Mouse (Mus musculus): ENCODE results near the gene Ephb1. TPM values are rescaled to one million over a fixed set of nuclear protein-coding genes. Genes with fewer than 3 reads are reported as not detected.
A peak's percentile ranks its signal among the peaks of the same experiment; 100 is the strongest.

Ephb1 gene
- polyA plus RNA-seq, 1 experiment from 2014 or later: 23.0 TPM

- Histone ChIP-seq H3K27me3 (peaks cover 54% of the 10 kb centered on the region), H3K9me3 (replicated peaks) (no peaks in the 10 kb centered on the region), H3K27ac (peak overlapping the region; percentile 81), H3K36me3 (ENCODE audit: poor library complexity, severe bottlenecking) (0 out of 2 replicates have a peak, but pooled peaks cover 4% of the 10 kb centered on the region), H3K9ac (no peak overlapping the region), H3K4me1 (peaks cover 60% of the 10 kb centered on the region), H3K4me3 (no peak overlapping the region), H3K4me2 (peak overlapping the region; percentile 11)
- ATAC-seq: no peak; the same call in 1 of the 2 replicates
- WGBS: 0% methylated on average over 1 of the region's 1 CpGs
Observed at GRCm38 (mm10) chr9:102212036-102212383, 142.5 kb downstream of the Ephb1 start.

- peaks cover 53% of the 10 kb centered on the region for H3K27me3 ChIP-seq
Observed at GRCm38 (mm10) chr9:102211296-102212035, 143.0 kb downstream of the Ephb1 start.

DNA sequence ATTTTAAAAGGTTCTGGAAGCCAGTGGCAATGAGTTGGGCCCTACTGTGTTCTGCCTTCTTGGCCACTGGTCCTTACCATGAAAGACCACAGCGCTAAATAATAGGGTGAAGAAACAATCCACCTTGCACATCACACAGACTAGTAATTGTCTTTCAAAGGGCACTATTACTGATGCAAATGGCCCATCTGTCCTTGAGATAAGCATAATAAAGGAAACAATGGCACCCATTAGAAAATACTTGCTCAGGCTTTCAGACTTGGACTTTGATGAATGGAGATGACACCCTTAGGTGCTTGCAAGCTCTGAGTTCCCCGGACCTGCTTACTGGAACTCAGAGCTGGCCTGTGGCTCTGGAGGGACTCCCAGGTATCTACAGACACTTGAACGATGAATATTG lies 149.0 kb downstream of the Ephb1 start:
- H3K36me3 ChIP-seq (ENCODE audit: poor library complexity, severe bottlenecking): 0 out of 2 replicates have a peak, but pooled peaks cover 4% of the 10 kb centered on the region
- 73% methylated on average over 3 of the region's 3 CpGs for WGBS
- H3K27me3 ChIP-seq: peaks cover 20% of the 10 kb centered on the region
- no peaks in the 10 kb centered on the region for H3K9me3 ChIP-seq (replicated peaks)
- H3K9ac ChIP-seq: no peak overlapping the region
- no peak overlapping the region for H3K4me3 ChIP-seq
- ATAC-seq: no peak
- peaks cover 3% of the 10 kb centered on the region for H3K4me1 ChIP-seq
- no peak overlapping the region for H3K27ac ChIP-seq
- H3K4me2 ChIP-seq: no peak overlapping the region

More at GRCm38 (mm10) chr9:102211296-102212035, 143.0 kb downstream of the Ephb1 start:
- H3K36me3 ChIP-seq (ENCODE audit: poor library complexity, severe bottlenecking): 0 out of 2 replicates have a peak, but pooled peaks cover 4% of the 10 kb centered on the region
- H3K9me3 ChIP-seq (replicated peaks): no peaks in the 10 kb centered on the region
- H3K4me3 ChIP-seq: no peak overlapping the region
- H3K27ac ChIP-seq: peak overlapping the region; percentile 81
- H3K4me1 ChIP-seq: peaks cover 54% of the 10 kb centered on the region
- no peak overlapping the region for H3K9ac ChIP-seq
- H3K4me2 ChIP-seq: peak overlapping the region; percentile 11
- ATAC-seq: peak; percentile 97
- WGBS: 2% methylated on average over 10 of the region's 10 CpGs

GRCm38 (mm10) chr9:102201867-102202266 lies 152.6 kb downstream of the Ephb1 start:
- peak; percentile 69; the same call in 1 of the 2 replicates for ATAC-seq
- H3K9me3 ChIP-seq (replicated peaks): no peaks in the 10 kb centered on the region
- no peak overlapping the region for H3K4me2 ChIP-seq
- no peak overlapping the region for H3K4me3 ChIP-seq
- peaks cover 16% of the 10 kb centered on the region; the same call in 1 of the 2 replicates for H3K4me1 ChIP-seq
- H3K36me3 ChIP-seq (ENCODE audit: poor library complexity, severe bottlenecking): no peaks in the 10 kb centered on the region
- H3K27me3 ChIP-seq: peaks cover 6% of the 10 kb centered on the region
- H3K27ac ChIP-seq: no peak overlapping the region
- 59% methylated on average over 5 of the region's 5 CpGs for WGBS
- no peak overlapping the region for H3K9ac ChIP-seq

- peaks cover 52% of the 10 kb centered on the region for H3K4me1 ChIP-seq
- no peak overlapping the region for H3K4me2 ChIP-seq
- no peak for ATAC-seq
- no peaks in the 10 kb centered on the region for H3K9me3 ChIP-seq (replicated peaks)
- no peak overlapping the region for H3K27ac ChIP-seq
- H3K27me3 ChIP-seq: peaks cover 17% of the 10 kb centered on the region
- H3K9ac ChIP-seq: no peak overlapping the region
- WGBS: 96% methylated on average over 6 of the region's 6 CpGs
- H3K4me3 ChIP-seq: no peak overlapping the region
- peaks cover 11% of the 10 kb centered on the region; the same call in 1 of the 2 replicates for H3K36me3 ChIP-seq (ENCODE audit: poor library complexity, severe bottlenecking)
Observed at GRCm38 (mm10) chr9:102196856-102197255, 157.6 kb downstream of the Ephb1 start.

GRCm38 (mm10) chr9:102194063-102194462 lies 160.4 kb downstream of the Ephb1 start:
- H3K27ac ChIP-seq: peak overlapping the region; percentile 90
- H3K9me3 ChIP-seq (replicated peaks): no peaks in the 10 kb centered on the region
- no peak overlapping the region for H3K9ac ChIP-seq
- no peak overlapping the region for H3K4me3 ChIP-seq
- peak; percentile 20; the same call in 1 of the 2 replicates for ATAC-seq
- peaks cover 70% of the 10 kb centered on the region for H3K4me1 ChIP-seq
- peaks cover 17% of the 10 kb centered on the region for H3K27me3 ChIP-seq
- WGBS: 37% methylated on average over 4 of the region's 4 CpGs
- peaks cover 11% of the 10 kb centered on the region; the same call in 1 of the 2 replicates for H3K36me3 ChIP-seq (ENCODE audit: poor library complexity, severe bottlenecking)
- peak overlapping the region; percentile 37 for H3K4me2 ChIP-seq

DNA sequence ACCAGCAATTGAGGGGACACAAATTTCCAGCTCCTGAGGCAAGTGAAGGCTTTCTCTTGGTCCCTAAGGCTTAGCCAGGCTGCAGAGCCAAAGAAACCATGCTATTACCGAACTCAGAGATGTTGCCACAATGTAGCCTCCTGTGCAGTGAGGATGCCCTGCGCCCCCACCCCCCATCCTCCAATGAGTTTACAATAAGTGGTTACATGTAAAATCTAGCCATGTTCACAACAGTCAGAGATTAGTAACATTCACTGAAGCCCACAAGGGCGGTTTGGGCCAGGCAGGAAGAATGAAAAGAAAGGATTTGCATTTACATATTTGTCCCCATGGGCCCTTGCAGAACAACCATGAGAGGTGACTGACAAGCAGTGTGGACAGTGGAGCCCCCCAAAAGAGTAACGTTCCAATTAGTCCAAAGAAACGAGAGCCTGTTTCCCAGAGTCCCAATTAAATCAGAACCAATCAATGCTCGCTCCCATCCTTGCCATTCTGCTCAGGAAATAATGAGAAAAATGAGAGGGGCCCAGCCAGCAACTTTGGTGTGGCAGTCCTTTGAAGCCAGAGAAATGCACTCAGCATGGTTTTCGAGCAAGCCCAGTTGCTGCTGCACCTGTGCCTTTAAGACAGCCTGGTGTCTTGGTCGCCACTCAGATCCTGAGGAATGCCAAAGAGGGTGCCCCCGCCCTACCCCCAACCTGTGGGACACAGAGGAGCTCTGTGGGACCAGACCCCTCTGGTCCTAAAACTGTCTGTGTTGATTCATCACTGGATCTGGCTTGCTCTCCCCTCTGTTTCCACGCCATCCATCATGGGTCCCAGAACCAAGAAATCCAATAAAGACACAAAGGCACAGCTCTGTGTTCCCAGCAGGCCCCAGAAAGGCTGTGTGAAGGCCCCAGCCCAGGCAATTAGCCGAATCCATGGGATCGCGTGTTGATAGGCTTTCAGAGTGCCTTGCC lies 161.5 kb downstream of the Ephb1 start:
- peak overlapping the region; percentile 90 for H3K27ac ChIP-seq
- no peaks in the 10 kb centered on the region for H3K9me3 ChIP-seq (replicated peaks)
- peaks cover 63% of the 10 kb centered on the region for H3K4me1 ChIP-seq
- peaks cover 11% of the 10 kb centered on the region; the same call in 1 of the 2 replicates for H3K36me3 ChIP-seq (ENCODE audit: poor library complexity, severe bottlenecking)
- ATAC-seq: peak; percentile 77
- H3K4me2 ChIP-seq: peak overlapping the region; percentile 37
- WGBS: 7% methylated on average over 13 of the region's 13 CpGs
- H3K9ac ChIP-seq: peak overlapping the region; percentile 12; the same call in 1 of the 2 replicates
- H3K27me3 ChIP-seq: peaks cover 23% of the 10 kb centered on the region
- H3K4me3 ChIP-seq: no peak overlapping the region

GRCm38 (mm10) chr9:102190058-102190457 lies 164.4 kb downstream of the Ephb1 start:
- no peak for ATAC-seq
- Histone ChIP-seq H3K9me3 (replicated peaks) (no peaks in the 10 kb centered on the region), H3K9ac (no peak overlapping the region), H3K4me2 (no peak overlapping the region), H3K36me3 (ENCODE audit: poor library complexity, severe bottlenecking) (peaks cover 6% of the 10 kb centered on the region; the same call in 1 of the 2 replicates), H3K27ac (no peak overlapping the region), H3K4me1 (peaks cover 51% of the 10 kb centered on the region), H3K4me3 (no peak overlapping the region), H3K27me3 (peaks cover 36% of the 10 kb centered on the region)
- WGBS: 75% methylated on average over 9 of the region's 9 CpGs

- Histone ChIP-seq H3K4me3 (no peak overlapping the region), H3K9ac (no peak overlapping the region), H3K36me3 (ENCODE audit: poor library complexity, severe bottlenecking) (0 out of 2 replicates have a peak, but pooled peaks cover under 1% of the 10 kb centered on the region), H3K9me3 (replicated peaks) (no peaks in the 10 kb centered on the region), H3K27me3 (peaks cover 37% of the 10 kb centered on the region), H3K27ac (no peak overlapping the region; the same call in 1 of the 2 replicates), H3K4me2 (0 out of 2 replicates have a peak overlapping the region, but pooled peaks have one; percentile 17), H3K4me1 (peaks cover 50% of the 10 kb centered on the region)
- WGBS: 53% methylated on average over 11 of the region's 11 CpGs
- no peak for ATAC-seq
Observed at GRCm38 (mm10) chr9:102189406-102189805, 165.1 kb downstream of the Ephb1 start.

DNA sequence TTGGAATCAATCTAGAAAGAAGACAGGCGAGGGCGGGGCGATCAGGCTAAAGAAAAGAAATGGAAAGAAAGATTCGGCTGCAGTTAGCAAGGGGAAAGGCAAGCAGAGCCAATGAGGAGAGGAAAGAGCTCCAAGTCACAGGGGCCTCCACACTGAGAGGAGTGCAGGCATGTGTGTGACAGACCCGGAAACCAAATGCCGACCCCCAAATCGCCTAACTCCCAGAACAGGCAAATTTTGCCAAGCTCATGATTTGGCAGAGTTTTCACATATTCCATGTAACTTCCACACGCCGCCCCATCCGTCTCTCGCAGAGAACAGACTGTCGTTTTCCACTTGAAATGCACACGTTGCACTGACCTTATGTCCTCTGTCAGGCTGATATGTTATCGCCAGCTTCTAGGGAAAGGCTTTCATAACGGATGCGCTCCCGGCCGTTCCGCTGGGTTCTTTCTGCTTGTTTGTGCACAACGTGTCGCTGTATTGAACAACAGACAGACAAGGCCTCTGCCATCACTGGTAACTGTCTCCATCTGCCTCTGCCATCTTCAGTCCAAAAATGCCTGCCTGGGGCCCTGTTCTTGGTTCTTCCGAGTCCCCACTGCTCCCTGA lies 170.7 kb downstream of the Ephb1 start:
- H3K27me3 ChIP-seq: peaks cover 67% of the 10 kb centered on the region
- H3K4me2 ChIP-seq: no peak overlapping the region; the same call in 1 of the 2 replicates
- H3K36me3 ChIP-seq (ENCODE audit: poor library complexity, severe bottlenecking): no peaks in the 10 kb centered on the region
- 64% methylated on average over 22 of the region's 22 CpGs for WGBS
- no peak for ATAC-seq
- peaks cover 44% of the 10 kb centered on the region for H3K4me1 ChIP-seq
- H3K4me3 ChIP-seq: no peak overlapping the region
- H3K9ac ChIP-seq: no peak overlapping the region
- no peaks in the 10 kb centered on the region for H3K9me3 ChIP-seq (replicated peaks)
- 0 out of 2 replicates have a peak overlapping the region, but pooled peaks have one; percentile 15 for H3K27ac ChIP-seq

- H3K27ac ChIP-seq: peak overlapping the region; percentile 49
- H3K9ac ChIP-seq: 0 out of 2 replicates have a peak overlapping the region, but pooled peaks have one; percentile 21
- peaks cover 58% of the 10 kb centered on the region for H3K27me3 ChIP-seq
Observed at GRCm38 (mm10) chr9:102181810-102182490, 172.5 kb downstream of the Ephb1 start.

More at GRCm38 (mm10) chr9:102181810-102182490, 172.5 kb downstream of the Ephb1 start:
- Histone ChIP-seq H3K4me3 (no peak overlapping the region), H3K36me3 (ENCODE audit: poor library complexity, severe bottlenecking) (no peaks in the 10 kb centered on the region), H3K4me1 (peaks cover 51% of the 10 kb centered on the region), H3K4me2 (peak overlapping the region; percentile 13), H3K9me3 (replicated peaks) (no peaks in the 10 kb centered on the region)
- peak; percentile 83 for ATAC-seq
- WGBS: 17% methylated on average over 10 of the region's 10 CpGs
